Mouse (Mus musculus) embryonic fibroblast, embryonic 13.5 days (primary cell): ENCODE measurements around the gene Cxcr4.

Source experiments
- CTCF ChIP-seq: IDR thresholded peaks from 2 replicates; pipeline ENCODE4 v1.5.1; 2011; ENCODE audit warnings: mild to moderate bottlenecking, control low read depth, low read length, moderate library complexity, borderline replicate concordance; ENCODE audit not compliant: insufficient read depth
- POLR2A ChIP-seq: IDR thresholded peaks from 2 replicates; pipeline ENCODE4 v1.6.1; 2011; ENCODE audit warnings: low read depth, mild to moderate bottlenecking, control low read depth, low read length, moderate library complexity

DNA sequence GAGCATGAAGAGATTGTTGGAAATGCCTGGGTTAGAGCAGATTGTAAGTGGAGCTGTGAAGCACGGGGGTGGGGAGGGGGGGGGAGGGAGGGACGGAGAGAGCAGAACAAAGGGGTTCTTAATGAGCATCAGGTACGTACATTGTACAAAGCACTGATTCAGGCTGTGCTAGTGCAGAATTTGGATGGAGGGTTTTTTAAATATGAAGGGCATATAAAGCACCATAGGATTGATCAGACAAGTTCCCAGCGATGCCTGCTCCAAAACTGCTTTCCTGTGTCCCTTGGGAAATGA, 31.4 kb upstream of the Cxcr4 start:
- TF ChIP-seq CTCF (no peak), POLR2A (no peak)
